Mouse (Mus musculus) hindlimb bud, embryonic 11.5 days (tissue): ENCODE results near the gene Olfr1395.
"Not testable (repeated sequence)": the region's sequence is repeated elsewhere in the genome, so short reads cannot be mapped to it uniquely, and the experiment has no call there.

ENCODE experiments used
- DNase-seq: peaks from one replicate; pipeline ENCODE4 v3.0.0-alpha.2; 2012; ENCODE audit warnings: low read depth, low spot score; ENCODE audit errors: extremely low spot score

Olfr1395 gene

GRCm38 (mm10) chr11:49170576-49170975, 28.5 kb downstream of the Olfr1395 start:
- DNase-seq, result no peak

- no peak for DNase-seq
Observed at GRCm38 (mm10) chr11:49175345-49175744, 33.3 kb downstream of the Olfr1395 start.

GRCm38 (mm10) chr11:49176047-49176779, 34.1 kb downstream of the Olfr1395 start:
- not testable (repeated sequence) for DNase-seq

GRCm38 (mm10) chr11:49183172-49183571, 41.1 kb downstream of the Olfr1395 start:
- no peak for DNase-seq

- DNase-seq, result no peak
Observed at GRCm38 (mm10) chr11:49186452-49186851, 44.4 kb downstream of the Olfr1395 start.

GRCm38 (mm10) chr11:49186955-49187488, 44.9 kb downstream of the Olfr1395 start, which contains the start of gene Btnl9:
TSS of gene Btnl9 (minus strand) at chr11:49187159.
- no peak for DNase-seq

GRCm38 (mm10) chr11:49187701-49188100, 45.6 kb downstream of the Olfr1395 start:
- DNase-seq, result no peak

GRCm38 (mm10) chr11:49189737-49190136, 47.7 kb downstream of the Olfr1395 start:
- peak; percentile 14 for DNase-seq

GRCm38 (mm10) chr11:49191083-49191482, 49.0 kb downstream of the Olfr1395 start:
- DNase-seq, result no peak

- DNase-seq, result not testable (repeated sequence)
Observed at GRCm38 (mm10) chr11:49194771-49195170, 52.7 kb downstream of the Olfr1395 start.

- no peak for DNase-seq
Observed at GRCm38 (mm10) chr11:49195819-49196322, 53.8 kb downstream of the Olfr1395 start.
